Mouse (Mus musculus): ENCODE results near the gene Tasp1. TPM values are rescaled to one million over a fixed set of nuclear protein-coding genes. Genes with fewer than 3 reads are reported as not detected.

Gene Tasp1
- polyA plus RNA-seq, 2 experiments = 6.1 to 13.9 TPM

DNA sequence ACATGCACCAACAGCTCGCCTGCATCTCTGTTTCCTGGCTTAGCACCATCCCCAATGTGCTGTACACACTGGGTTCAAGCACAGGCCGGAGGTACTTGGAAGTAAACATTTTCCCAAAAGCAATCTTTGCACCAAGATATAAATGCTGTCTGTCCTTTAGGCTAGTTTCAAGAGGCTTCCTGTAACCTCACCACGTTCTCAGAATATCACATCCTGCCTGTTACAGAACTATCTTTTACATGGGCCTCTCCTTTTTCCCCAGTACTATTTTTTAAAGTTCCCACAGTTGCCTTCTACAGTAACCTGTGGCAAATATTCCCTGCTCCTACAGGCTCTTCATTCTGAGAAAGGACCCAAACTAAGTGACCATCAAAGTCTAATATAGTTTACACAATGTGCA is 8.5 kb upstream of the Tasp1 start:
- Histone ChIP-seq H3K4me2 (ENCODE audit: low read depth) (no peak overlapping the region), H3K9ac (replicated peaks) (no peak overlapping the region), H3K4me1 (replicated peaks; ENCODE audit: control insufficient read depth in 2 of 2, insufficient read depth in 2 of 2, low read length in 1 of 2) (peaks cover 0 to under 1% of the 10 kb centered on the region in 2 experiments; a peak in 1 of 4 replicates), H3K4me3 (ENCODE audit: insufficient read depth in 1 of 2, low read depth in 2 of 2, low read length in 2 of 2) (no peak overlapping the region), H3K27me3 (ENCODE audit: control insufficient read depth, insufficient read depth, low read length) (peaks cover 4% of the 10 kb centered on the region), H3K27ac (no peak overlapping the region), H3K9me3 (ENCODE audit: control insufficient read depth, low read length) (no peaks in the 10 kb centered on the region), H3K36me3 (replicated peaks; ENCODE audit: control insufficient read depth, insufficient read depth, low read depth) (no peaks in the 10 kb centered on the region)
- ATAC-seq (ENCODE audit: insufficient read depth) = no peak
- no peak for DNase-seq (ENCODE audit: low read depth in 3 of 3, low spot score in 3 of 3)
- 44% methylated on average over 3 of the region's 3 CpGs for WGBS (ENCODE audit: insufficient replicate concordance)
- TF ChIP-seq EP300 (IDR thresholded peaks at IDR 0.05; ENCODE audit: low read depth) (no peak), CTCF (IDR thresholded peaks at IDR 0.05; ENCODE audit: low read depth) (no peak)

DNA sequence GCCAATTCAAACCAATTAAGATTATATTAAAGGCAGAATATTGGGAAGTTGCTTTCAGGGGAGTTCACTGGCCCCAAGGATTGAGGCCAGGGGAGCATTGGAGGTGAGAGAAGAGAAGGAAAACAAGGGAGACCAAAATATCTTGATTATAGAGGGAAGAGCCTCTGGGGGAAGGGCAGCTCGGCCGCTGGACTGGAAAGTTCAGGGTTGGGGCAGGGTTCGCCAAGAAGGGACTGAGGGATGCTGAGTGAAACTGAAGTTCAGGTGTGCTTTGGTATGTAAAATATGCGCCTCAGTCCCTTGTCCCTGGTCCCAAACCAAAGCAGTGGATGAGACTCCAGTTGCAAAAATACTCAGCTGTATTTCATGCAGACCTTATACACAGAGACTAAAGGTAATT is 911 bp upstream of the Tasp1 start:
- Histone ChIP-seq H3K9ac (replicated peaks) (peak overlapping the region; percentile 95; the same call in 1 of the 2 replicates), H3K4me1 (replicated peaks; ENCODE audit: control insufficient read depth in 2 of 2, insufficient read depth in 2 of 2, low read length in 1 of 2) (peaks cover 8 to 11% of the 10 kb centered on the region in 2 experiments; a peak in 3 of 4 replicates), H3K27ac (no peak overlapping the region; the same call in 1 of the 2 replicates), H3K4me3 (ENCODE audit: insufficient read depth in 1 of 2, low read depth in 2 of 2, low read length in 2 of 2) (peak overlapping the region in 1 of 2 experiments; percentile 83; a peak in 1 of 4 replicates), H3K9me3 (ENCODE audit: control insufficient read depth, low read length) (no peaks in the 10 kb centered on the region), H3K36me3 (replicated peaks; ENCODE audit: control insufficient read depth, insufficient read depth, low read depth) (no peaks in the 10 kb centered on the region; the same call in 1 of the 2 replicates), H3K4me2 (ENCODE audit: low read depth) (peak overlapping the region; percentile 96), H3K27me3 (ENCODE audit: control insufficient read depth, insufficient read depth, low read length) (peaks cover 4% of the 10 kb centered on the region)
- ATAC-seq (ENCODE audit: insufficient read depth) = no peak
- TF ChIP-seq CTCF (IDR thresholded peaks at IDR 0.05; ENCODE audit: low read depth) = no peak
- TF ChIP-seq EP300 (IDR thresholded peaks at IDR 0.05; ENCODE audit: low read depth) = no peak
- 56% methylated on average over 4 of the region's 4 CpGs for WGBS (ENCODE audit: insufficient replicate concordance)
- no peak for DNase-seq (ENCODE audit: low read depth in 3 of 3, low spot score in 3 of 3)

DNA sequence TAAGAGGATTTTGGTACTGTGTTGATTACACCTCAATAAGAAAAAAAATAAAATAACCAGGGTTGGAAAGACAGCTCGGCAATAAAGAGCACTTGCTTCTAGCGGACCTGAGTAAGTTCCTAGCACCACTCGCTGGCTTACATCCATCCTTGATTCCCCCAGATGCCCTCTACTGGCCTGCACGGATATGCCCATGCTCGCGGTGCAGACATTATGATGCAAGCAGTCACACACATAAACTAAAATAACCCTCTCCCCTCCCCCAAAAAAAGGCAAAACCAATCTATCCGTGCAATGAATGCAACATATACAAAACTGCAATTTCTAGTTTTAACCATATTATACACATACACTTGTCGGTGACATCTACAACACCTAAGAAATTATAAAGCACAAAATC is 929 bp downstream of the Tasp1 start:
- peaks cover 15 to 17% of the 10 kb centered on the region in 2 experiments for H3K4me1 ChIP-seq (replicated peaks; ENCODE audit: control insufficient read depth in 2 of 2, insufficient read depth in 2 of 2, low read length in 1 of 2)
- TF ChIP-seq CTCF (IDR thresholded peaks at IDR 0.05; ENCODE audit: low read depth) (peak; percentile 58), EP300 (IDR thresholded peaks at IDR 0.05; ENCODE audit: low read depth) (no peak)
- 70% methylated on average over 8 of the region's 8 CpGs for WGBS (ENCODE audit: insufficient replicate concordance)
- peak overlapping the region; percentile 96 for H3K4me2 ChIP-seq (ENCODE audit: low read depth)
- H3K9ac ChIP-seq (replicated peaks) = peak overlapping the region; percentile 95
- H3K27me3 ChIP-seq (ENCODE audit: control insufficient read depth, insufficient read depth, low read length) = no peaks in the 10 kb centered on the region; the same call in 1 of the 2 replicates
- peak overlapping the region; percentile 79 to 83 for H3K4me3 ChIP-seq (ENCODE audit: insufficient read depth in 1 of 2, low read depth in 2 of 2, low read length in 2 of 2)
- no peaks in the 10 kb centered on the region; the same call in 1 of the 2 replicates for H3K36me3 ChIP-seq (replicated peaks; ENCODE audit: control insufficient read depth, insufficient read depth, low read depth)
- H3K27ac ChIP-seq = peak overlapping the region; percentile 84
- ATAC-seq (ENCODE audit: insufficient read depth) (no peak), DNase-seq (ENCODE audit: low read depth in 3 of 3, low spot score in 3 of 3) (peak in 2 of 3 experiments; percentile 7 to 18)
- no peaks in the 10 kb centered on the region for H3K9me3 ChIP-seq (ENCODE audit: control insufficient read depth, low read length)

DNA sequence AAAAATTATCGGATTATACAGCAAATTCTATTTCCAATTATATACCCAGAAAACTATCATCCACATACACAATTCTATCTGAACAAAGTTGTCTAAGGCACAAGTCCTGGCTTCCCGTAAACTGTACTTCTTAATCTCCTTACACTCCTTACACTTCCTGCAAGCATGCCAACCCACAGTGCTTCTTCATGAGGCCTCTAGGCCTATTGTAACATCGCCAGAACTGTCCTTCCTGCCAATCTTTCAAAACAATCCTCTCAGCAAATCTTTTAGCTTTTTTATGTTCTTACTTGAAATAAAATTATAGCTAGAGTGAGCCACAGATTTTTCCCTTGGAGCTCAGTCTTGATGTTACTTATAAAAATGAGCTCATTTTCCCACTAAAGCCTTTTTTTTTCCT is 5.1 kb downstream of the Tasp1 start:
- Histone ChIP-seq H3K27me3 (ENCODE audit: control insufficient read depth, insufficient read depth, low read length) (no peaks in the 10 kb centered on the region), H3K4me1 (replicated peaks; ENCODE audit: control insufficient read depth in 2 of 2, insufficient read depth in 2 of 2, low read length in 1 of 2) (peaks cover 18 to 21% of the 10 kb centered on the region in 2 experiments), H3K27ac (no peak overlapping the region), H3K4me2 (ENCODE audit: low read depth) (no peak overlapping the region), H3K4me3 (ENCODE audit: insufficient read depth in 1 of 2, low read depth in 2 of 2, low read length in 2 of 2) (no peak overlapping the region), H3K9me3 (ENCODE audit: control insufficient read depth, low read length) (no peaks in the 10 kb centered on the region), H3K9ac (replicated peaks) (no peak overlapping the region), H3K36me3 (replicated peaks; ENCODE audit: control insufficient read depth, insufficient read depth, low read depth) (peaks cover 2% of the 10 kb centered on the region; the same call in 1 of the 2 replicates)
- DNase-seq (ENCODE audit: low read depth in 3 of 3, low spot score in 3 of 3) (no peak), ATAC-seq (ENCODE audit: insufficient read depth) (no peak)
- 63% methylated on average over 3 of the region's 3 CpGs for WGBS (ENCODE audit: insufficient replicate concordance)
- TF ChIP-seq CTCF (IDR thresholded peaks at IDR 0.05; ENCODE audit: low read depth) = no peak

DNA sequence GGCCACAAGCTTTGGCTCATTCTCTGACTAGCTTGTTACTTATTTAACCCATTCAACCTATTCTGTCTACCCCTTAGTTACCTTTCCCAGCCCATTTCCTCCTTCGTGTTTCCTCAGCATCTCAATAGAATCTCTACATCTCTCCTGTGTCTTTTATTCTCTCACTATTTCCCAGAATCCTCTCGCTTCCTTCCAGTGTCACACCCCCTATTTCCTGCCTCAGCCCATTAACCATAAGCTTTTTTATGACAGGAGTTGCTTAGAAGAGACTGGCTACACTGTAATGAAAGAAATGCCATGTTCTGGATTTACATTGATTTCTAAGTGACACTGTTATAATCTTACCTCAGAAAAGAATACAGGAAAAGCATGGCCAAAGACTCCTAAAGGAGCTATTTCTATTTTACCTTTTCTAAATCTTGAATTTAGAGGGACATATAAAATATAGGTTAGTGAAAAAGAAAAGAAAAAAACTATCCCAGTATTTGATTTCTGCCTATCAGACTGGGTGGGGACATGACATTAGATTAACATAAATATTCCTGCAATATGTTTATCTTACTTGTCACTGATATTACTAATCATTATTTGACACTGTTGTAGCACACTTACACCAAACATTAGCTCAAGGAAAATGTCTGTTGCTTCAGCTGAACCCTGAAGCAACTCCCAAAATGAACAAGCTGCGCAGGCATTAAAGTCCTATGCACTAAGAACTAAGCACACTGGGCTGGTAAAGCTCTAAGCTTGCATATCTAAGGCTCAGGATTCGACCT is 6.3 kb downstream of the Tasp1 start:
- TF ChIP-seq CTCF (IDR thresholded peaks at IDR 0.05; ENCODE audit: low read depth) (no peak), EP300 (IDR thresholded peaks at IDR 0.05; ENCODE audit: low read depth) (peak; percentile 77)
- peaks cover 15 to 19% of the 10 kb centered on the region in 2 experiments for H3K4me1 ChIP-seq (replicated peaks; ENCODE audit: control insufficient read depth in 2 of 2, insufficient read depth in 2 of 2, low read length in 1 of 2)
- H3K36me3 ChIP-seq (replicated peaks; ENCODE audit: control insufficient read depth, insufficient read depth, low read depth) = peaks cover 2% of the 10 kb centered on the region; the same call in 1 of the 2 replicates
- 62% methylated on average over 4 of the region's 4 CpGs for WGBS (ENCODE audit: insufficient replicate concordance)
- no peak overlapping the region for H3K9ac ChIP-seq (replicated peaks)
- no peaks in the 10 kb centered on the region for H3K27me3 ChIP-seq (ENCODE audit: control insufficient read depth, insufficient read depth, low read length)
- no peak overlapping the region for H3K4me3 ChIP-seq (ENCODE audit: insufficient read depth in 1 of 2, low read depth in 2 of 2, low read length in 2 of 2)
- peak in 2 of 3 experiments; percentile 3 to 23 for DNase-seq (ENCODE audit: low read depth in 3 of 3, low spot score in 3 of 3)
- peak; percentile 70 for ATAC-seq (ENCODE audit: insufficient read depth)
- peak overlapping the region; percentile 34; the same call in 1 of the 2 replicates for H3K4me2 ChIP-seq (ENCODE audit: low read depth)
- H3K9me3 ChIP-seq (ENCODE audit: control insufficient read depth, low read length) = no peaks in the 10 kb centered on the region
- no peak overlapping the region for H3K27ac ChIP-seq

Measured in liver, embryonic 14.5 days (tissue).